In genomic region chr11:75170136-75170751, GRCm38 (mm10) we compare ENCODE assay signal across 8 mouse cellular contexts. TPM values are rescaled to one million over a fixed set of nuclear protein-coding genes. Genes with fewer than 3 reads are reported as not detected.
A peak's percentile ranks its signal among the peaks of the same experiment; 100 is the strongest.
DNase-seq lines count a peak whose midpoint lies in the region; ATAC-seq and TF ChIP-seq lines count a peak whose summit lies in the region.

No protein-coding gene starts in this region.

- H3K4me2 ChIP-seq in heart, embryonic 13.5 days = peak overlapping the region; percentile 97
- H3K4me2 ChIP-seq in kidney, postnatal 0 days (ENCODE audit: low read length) = peak overlapping the region; percentile 80
- peak overlapping the region; percentile 68 for H3K4me2 ChIP-seq in myocyte (ENCODE audit: low read depth)

- no peak overlapping the region for H3K27ac ChIP-seq in heart, embryonic 13.5 days (replicated peaks)
- H3K27ac ChIP-seq in kidney, postnatal 0 days = no peak overlapping the region
- H3K27ac ChIP-seq in liver, adult 2 months (replicated peaks; ENCODE audit: insufficient read depth, low read depth, low read length) = no peak overlapping the region

- H3K9ac ChIP-seq in heart, embryonic 13.5 days = peak overlapping the region; percentile 67; the same call in 1 of the 2 replicates
- no peak overlapping the region for H3K9ac ChIP-seq in kidney, postnatal 0 days (ENCODE audit: low read depth, low read length)
- no peak overlapping the region for H3K9ac ChIP-seq in liver, adult 2 months (ENCODE audit: low read depth, low read length)

- peak; percentile 53; the same call in 1 of the 2 replicates for ATAC-seq in erythroid progenitor cell, adult 5-6 weeks (replicated peaks; ENCODE audit: low FRiP score, poor library complexity, severe bottlenecking)
- no peak for ATAC-seq in heart, embryonic 13.5 days (ENCODE audit: extremely low read depth, insufficient number of reproducible peaks, low FRiP score, low TSS enrichment)
- peak; percentile 25 for ATAC-seq in kidney, postnatal 0 days (replicated peaks; ENCODE audit: low FRiP score, low read depth)

- no peaks in the 10 kb centered on the region for H3K79me2 ChIP-seq in liver, adult 2 months (ENCODE audit: control insufficient read depth, insufficient read depth, low read length)
- H3K79me2 ChIP-seq in myocyte (ENCODE audit: control insufficient read depth, insufficient read depth) = no peaks in the 10 kb centered on the region

- under 1% methylated on average over 38 of the region's 38 CpGs for WGBS in heart, embryonic 13.5 days
- under 1% methylated on average over 38 of the region's 38 CpGs for WGBS in kidney, postnatal 0 days
- WGBS in liver, adult 2 months = under 1% methylated on average over 38 of the region's 38 CpGs

- no peaks in the 10 kb centered on the region for H3K9me3 ChIP-seq in heart, embryonic 13.5 days
- H3K9me3 ChIP-seq in kidney, postnatal 0 days (replicated peaks; ENCODE audit: low read length) = no peaks in the 10 kb centered on the region

- H3K36me3 ChIP-seq in heart, embryonic 13.5 days = peaks cover 16% of the 10 kb centered on the region
- 0 out of 2 replicates have a peak, but pooled peaks cover 7% of the 10 kb centered on the region for H3K36me3 ChIP-seq in kidney, postnatal 0 days (ENCODE audit: insufficient read depth, low read length)
- no peaks in the 10 kb centered on the region for H3K36me3 ChIP-seq in liver, adult 2 months (ENCODE audit: control insufficient read depth, insufficient read depth, low read length)
- H3K36me3 ChIP-seq in myocyte (ENCODE audit: control insufficient read depth, insufficient read depth) = no peaks in the 10 kb centered on the region
- no peaks in the 10 kb centered on the region for H3K36me3 ChIP-seq in splenic B cell, adult 2 months (ENCODE audit: control insufficient read depth, insufficient read depth, low read length, poor library complexity, severe bottlenecking)

- no peak overlapping the region for H3ac ChIP-seq in myocyte (ENCODE audit: control insufficient read depth, insufficient read length)

- H3K4me1 ChIP-seq in heart, embryonic 13.5 days = peaks cover 84% of the 10 kb centered on the region
- peaks cover 38% of the 10 kb centered on the region for H3K4me1 ChIP-seq in kidney, postnatal 0 days (replicated peaks; ENCODE audit: insufficient read depth, low read length)
- H3K4me1 ChIP-seq in liver, adult 2 months (ENCODE audit: control insufficient read depth, insufficient read depth, low read length) = peaks cover 7% of the 10 kb centered on the region; the same call in 1 of the 2 replicates

- peak; percentile 83 for TF ChIP-seq CTCF in kidney, postnatal 0 days (IDR thresholded peaks at IDR 0.05; ENCODE audit: low read depth)
- peak; percentile 83 for TF ChIP-seq CTCF in liver, adult 2 months (IDR thresholded peaks at IDR 0.05; ENCODE audit: low read depth, low read length)

- no peak for TF ChIP-seq POLR2A in liver, adult 2 months (IDR thresholded peaks at IDR 0.05; ENCODE audit: extremely low read depth, insufficient read depth, low read length)
- TF ChIP-seq POLR2A in myocyte (IDR thresholded peaks at IDR 0.05; ENCODE audit: insufficient read length, low read depth) = no peak

- H3K4me3 ChIP-seq in heart, embryonic 13.5 days = peak overlapping the region; percentile 79
- H3K4me3 ChIP-seq in kidney, postnatal 0 days (replicated peaks; ENCODE audit: low read depth, low read length) = peak overlapping the region; percentile 63
- H3K4me3 ChIP-seq in liver, adult 2 months (ENCODE audit: insufficient read depth, low read depth, low read length) = peak overlapping the region; percentile 48; the same call in 1 of the 2 replicates
- no peak overlapping the region for H3K4me3 ChIP-seq in myocyte

- H3K27me3 ChIP-seq in heart, embryonic 13.5 days (replicated peaks) = peaks cover 98% of the 10 kb centered on the region
- peaks cover 7% of the 10 kb centered on the region; the same call in 1 of the 2 replicates for H3K27me3 ChIP-seq in kidney, postnatal 0 days (ENCODE audit: insufficient read depth, low read length)
- H3K27me3 ChIP-seq in liver, adult 2 months (ENCODE audit: control insufficient read depth, insufficient read depth, low read length) = peaks cover 21% of the 10 kb centered on the region; the same call in 1 of the 2 replicates
- H3K27me3 ChIP-seq in myocyte (ENCODE audit: control insufficient read depth, insufficient read depth, insufficient read length) = no peaks in the 10 kb centered on the region
- H3K27me3 ChIP-seq in splenic B cell, adult 2 months (ENCODE audit: control insufficient read depth, insufficient read depth, low read length, poor library complexity, severe bottlenecking) = 0 out of 2 replicates have a peak, but pooled peaks cover 3% of the 10 kb centered on the region

- DNase-seq in CD4-positive, CD25-positive, alpha-beta regulatory T cell, adult 2 months (ENCODE audit: low read depth, low spot score) = peak; percentile 94
- DNase-seq in brain, embryonic 18.5 days (ENCODE audit: low read depth, low spot score) = peak; percentile 81
- DNase-seq in kidney, postnatal 0 days (ENCODE audit: low spot score) = peak; percentile 92
- peak; percentile 65 for DNase-seq in liver, adult 2 months (ENCODE audit: extremely low read depth, low read depth, low spot score)
- peak; percentile 94 for DNase-seq in splenic B cell, adult 2 months (ENCODE audit: low read depth, low spot score)

TF ChIP-seq in myocyte, 11 proteins besides CTCF, POLR2A, EP300 and RAD21:
- TF ChIP-seq MAX (IDR thresholded peaks at IDR 0.05; ENCODE audit: low read depth) (no peak), SRF (IDR thresholded peaks at IDR 0.05; ENCODE audit: control insufficient read depth, insufficient read length, low read depth) (no peak), TCF12 (IDR thresholded peaks at IDR 0.05; ENCODE audit: insufficient read depth, poor library complexity, severe bottlenecking) (no peak), REST (IDR thresholded peaks at IDR 0.05; ENCODE audit: insufficient read depth, insufficient read length) (no peak), E2F4 (IDR thresholded peaks at IDR 0.05; ENCODE audit: insufficient read depth) (no peak), MYOD1 (IDR thresholded peaks at IDR 0.05; ENCODE audit: control insufficient read depth in 1 of 3, insufficient read length in 2 of 3, low read depth in 2 of 3) (no peak), CEBPB (IDR thresholded peaks at IDR 0.05; ENCODE audit: insufficient read depth, poor library complexity, severe bottlenecking) (no peak), MYOG (IDR thresholded peaks at IDR 0.05; ENCODE audit: control insufficient read depth in 1 of 3, insufficient read depth in 1 of 3, insufficient read length in 2 of 3, low read depth in 2 of 3) (no peak), TCF3 (IDR thresholded peaks at IDR 0.05; ENCODE audit: insufficient read length, low read depth) (no peak), POLR2AphosphoS2 (IDR thresholded peaks at IDR 0.05; ENCODE audit: insufficient read length, low read depth) (no peak), USF1 (IDR thresholded peaks at IDR 0.05; ENCODE audit: low read depth) (no peak)

RNA-seq across cellular contexts. Expression of gene Hic1, which starts 0.9 kb away (rescaled TPM):
- total RNA-seq in erythroid progenitor cell, adult 5-6 weeks (2015; ENCODE audit: low replicate concordance) = not detected in 2 replicates
- total RNA-seq in erythroid progenitor cell, adult 5-6 weeks (2017; ENCODE audit: low replicate concordance) = not detected in 2 replicates
- polyA plus RNA-seq in heart, embryonic 13.5 days (2015; fragmentation: Nextera tagmentation; extraction: Ambion mirVana) = 9.4 and 9.5 TPM in 2 replicates
- 18.5 and 26.9 TPM in 2 replicates for polyA plus RNA-seq in kidney, postnatal 0 days (2015; fragmentation: Nextera tagmentation; extraction: Ambion mirVana)
- total RNA-seq in liver, adult 2 months (2014; rRNA removed) = 1.1 and 1.8 TPM in 2 replicates
- polyA plus RNA-seq in liver, adult 2 months (2012; rRNA removed) = 3.8 and 4.3 TPM in 2 replicates
- polyA plus RNA-seq in myocyte (2012; fragmentation: generic; extraction: Trizol) = 0.11 TPM

RNA-seq across cellular contexts. Expression of gene Ovca2, which starts 8.4 kb away (rescaled TPM):
- total RNA-seq in erythroid progenitor cell, adult 5-6 weeks (2015; ENCODE audit: low replicate concordance) = 4.2 and 15.1 TPM in 2 replicates
- 1.9 and 4.2 TPM in 2 replicates for total RNA-seq in erythroid progenitor cell, adult 5-6 weeks (2017; ENCODE audit: low replicate concordance)
- 15.2 and 16.4 TPM in 2 replicates for polyA plus RNA-seq in heart, embryonic 13.5 days (2015; fragmentation: Nextera tagmentation; extraction: Ambion mirVana)
- 26.6 and 28.3 TPM in 2 replicates for polyA plus RNA-seq in kidney, postnatal 0 days (2015; fragmentation: Nextera tagmentation; extraction: Ambion mirVana)
- total RNA-seq in liver, adult 2 months (2014; rRNA removed) = 6.7 and 6.9 TPM in 2 replicates
- polyA plus RNA-seq in liver, adult 2 months (2012; rRNA removed) = 5.7 and 8.0 TPM in 2 replicates
- polyA plus RNA-seq in myocyte (2012; fragmentation: generic; extraction: Trizol) = 12.2 TPM

RNA-seq across cellular contexts. Expression of gene Dph1, which starts 20.8 kb away (rescaled TPM):
- not detected in 2 replicates for total RNA-seq in erythroid progenitor cell, adult 5-6 weeks (2015; ENCODE audit: low replicate concordance)
- 1.1 and 6.3 TPM in 2 replicates for total RNA-seq in erythroid progenitor cell, adult 5-6 weeks (2017; ENCODE audit: low replicate concordance)
- 19.3 and 21.3 TPM in 2 replicates for polyA plus RNA-seq in heart, embryonic 13.5 days (2015; fragmentation: Nextera tagmentation; extraction: Ambion mirVana)
- polyA plus RNA-seq in kidney, postnatal 0 days (2015; fragmentation: Nextera tagmentation; extraction: Ambion mirVana) = 26.3 TPM in 2 replicates
- 11.3 and 14.2 TPM in 2 replicates for total RNA-seq in liver, adult 2 months (2014; rRNA removed)
- polyA plus RNA-seq in liver, adult 2 months (2012; rRNA removed) = 49.1 and 53.5 TPM in 2 replicates
- polyA plus RNA-seq in myocyte (2012; fragmentation: generic; extraction: Trizol) = 15.8 TPM

RNA-seq across cellular contexts. Expression of gene Rtn4rl1, which starts 23.3 kb away (rescaled TPM):
- total RNA-seq in erythroid progenitor cell, adult 5-6 weeks (2015; ENCODE audit: low replicate concordance) = 0.42 and 1.1 TPM in 2 replicates
- total RNA-seq in erythroid progenitor cell, adult 5-6 weeks (2017; ENCODE audit: low replicate concordance) = not detected in 2 replicates
- polyA plus RNA-seq in heart, embryonic 13.5 days (2015; fragmentation: Nextera tagmentation; extraction: Ambion mirVana) = 10.2 and 12.4 TPM in 2 replicates
- polyA plus RNA-seq in kidney, postnatal 0 days (2015; fragmentation: Nextera tagmentation; extraction: Ambion mirVana) = 4.2 and 4.6 TPM in 2 replicates
- 1.3 and 2.4 TPM in 2 replicates for total RNA-seq in liver, adult 2 months (2014; rRNA removed)
- 9.5 and 10.0 TPM in 2 replicates for polyA plus RNA-seq in liver, adult 2 months (2012; rRNA removed)
- 0.16 TPM for polyA plus RNA-seq in myocyte (2012; fragmentation: generic; extraction: Trizol)
